Mouse (Mus musculus) gastrocnemius, postnatal 14 days (tissue): Measurements from ENCODE around the gene Impdh2. TPM values are rescaled to one million over a fixed set of nuclear protein-coding genes. Genes with fewer than 3 reads are reported as not detected.
A peak's percentile ranks its signal among the peaks of the same experiment; 100 is the strongest.

ENCODE experiments used
- DNase-seq: peaks from one replicate; pipeline ENCODE4 v3.0.0; 2021; ENCODE audit warnings: mixed read lengths
- intact Hi-C: fragments of 180-260 bp; cut with DNase I; formaldehyde crosslinking; loops from one replicate; pipeline ENCODE4 v1.15.1; 2025; ENCODE audit warnings: low total_unique reads
- total RNA-seq, 2 experiments: library from RNA; stranded (reverse); gene quantifications; 2 replicates each; pipeline ENCODE4 v1.2.3; 2021

Impdh2 gene
- total RNA-seq, 2 experiments from 2014 or later = 50.6 to 55.4 TPM

GRCm38 (mm10) chr9:108567931-108568419 lies 7.9 kb downstream of the Impdh2 start:
- intact Hi-C loops = no loop called here
- DNase-seq = peak; percentile 59

- intact Hi-C loops = no loop called here
- peak; percentile 7 for DNase-seq
Observed at GRCm38 (mm10) chr9:108568511-108568921, 8.4 kb downstream of the Impdh2 start.

- peak; percentile 92 for DNase-seq
- intact Hi-C loops = no loop called here
Observed at GRCm38 (mm10) chr9:108569381-108570206, 9.5 kb downstream of the Impdh2 start, which contains the start of gene Dalrd3. Gene Dalrd3 (plus strand): TSS chr9:108569886.

- peak; percentile 76 for DNase-seq
- intact Hi-C loops = no loop called here
Observed at GRCm38 (mm10) chr9:108570207-108570896, 10.3 kb downstream of the Impdh2 start.

GRCm38 (mm10) chr9:108571401-108571973 lies 11.4 kb downstream of the Impdh2 start:
- intact Hi-C loops = no loop called here
- DNase-seq = no peak

GRCm38 (mm10) chr9:108572321-108572720 lies 12.2 kb downstream of the Impdh2 start:
- intact Hi-C loops = no loop called here
- DNase-seq = no peak

- intact Hi-C loops = no loop called here
- peak; percentile 58 for DNase-seq
Observed at GRCm38 (mm10) chr9:108573774-108574690, 13.9 kb downstream of the Impdh2 start.

GRCm38 (mm10) chr9:108574921-108575320 lies 14.8 kb downstream of the Impdh2 start:
- intact Hi-C loops = no loop called here

GRCm38 (mm10) chr9:108575321-108576297 lies 15.5 kb downstream of the Impdh2 start:
- intact Hi-C loops = no loop called here

More at GRCm38 (mm10) chr9:108574921-108575320, 14.8 kb downstream of the Impdh2 start:
- DNase-seq = no peak

GRCm38 (mm10) chr9:108577025-108577424 lies 16.9 kb downstream of the Impdh2 start:
- intact Hi-C loops = no loop called here

More at GRCm38 (mm10) chr9:108575321-108576297, 15.5 kb downstream of the Impdh2 start:
- no peak for DNase-seq

GRCm38 (mm10) chr9:108577934-108578544 lies 18.0 kb downstream of the Impdh2 start:
- DNase-seq = peak; percentile 72
- intact Hi-C loops = no loop called here

More at GRCm38 (mm10) chr9:108577025-108577424, 16.9 kb downstream of the Impdh2 start:
- DNase-seq = no peak

GRCm38 (mm10) chr9:108578545-108579343 lies 18.7 kb downstream of the Impdh2 start, which contains the start of gene Wdr6:
Gene Wdr6 (minus strand): TSS chr9:108578739.
- DNase-seq = peak; percentile 94
- intact Hi-C loops = no loop called here

- no peak for DNase-seq
- intact Hi-C loops = no loop called here
Observed at GRCm38 (mm10) chr9:108579344-108579690, 19.2 kb downstream of the Impdh2 start.

GRCm38 (mm10) chr9:108587571-108588180 lies 27.6 kb downstream of the Impdh2 start:
- peak; percentile 64 for DNase-seq
- intact Hi-C loops = no loop called here

GRCm38 (mm10) chr9:108589229-108589628 lies 29.1 kb downstream of the Impdh2 start:
- intact Hi-C loops = no loop called here

GRCm38 (mm10) chr9:108591462-108591861 lies 31.4 kb downstream of the Impdh2 start:
- no peak for DNase-seq
- intact Hi-C loops = no loop called here

More at GRCm38 (mm10) chr9:108589229-108589628, 29.1 kb downstream of the Impdh2 start:
- DNase-seq = no peak
